Mouse (Mus musculus) cerebellum, postnatal 25 days (tissue): ENCODE data around the gene Zfp750.
A peak's percentile ranks its signal among the peaks of the same experiment; 100 is the strongest.

ENCODE experiments used
- DNase-seq, 2 experiments: peaks; one replicate each; pipeline ENCODE4 v3.0.0; 2021; ENCODE audit warnings: mixed read lengths in 2 of 2

Zfp750 gene

GRCm38 (mm10) chr11:121536528-121536927 lies 17.4 kb upstream of the Zfp750 start:
- DNase-seq = peak in 1 of 2 experiments; percentile 27

DNA sequence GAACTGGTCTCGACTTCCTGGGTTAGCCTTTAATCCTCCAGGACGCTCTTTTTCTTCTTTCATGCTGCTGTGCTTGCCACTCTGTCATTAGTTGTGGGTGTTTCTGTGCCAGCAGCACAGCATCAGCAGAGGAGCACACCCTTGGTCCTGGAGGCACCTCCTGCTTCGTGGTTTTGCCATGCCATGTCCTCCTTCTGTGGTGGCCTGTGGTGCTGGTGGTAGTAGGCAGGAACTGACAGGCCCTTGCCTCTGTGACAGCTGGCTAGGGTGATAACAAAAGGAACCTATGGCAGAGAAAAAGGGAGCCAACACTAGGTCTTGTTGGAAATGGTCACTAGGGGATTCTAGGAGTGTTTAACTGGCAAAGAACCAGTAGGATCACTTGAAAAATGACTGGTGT lies 10.6 kb upstream of the Zfp750 start:
- no peak for DNase-seq

GRCm38 (mm10) chr11:121524191-121524590 lies 5.1 kb upstream of the Zfp750 start:
- peak in 1 of 2 experiments; percentile 23 for DNase-seq

DNA sequence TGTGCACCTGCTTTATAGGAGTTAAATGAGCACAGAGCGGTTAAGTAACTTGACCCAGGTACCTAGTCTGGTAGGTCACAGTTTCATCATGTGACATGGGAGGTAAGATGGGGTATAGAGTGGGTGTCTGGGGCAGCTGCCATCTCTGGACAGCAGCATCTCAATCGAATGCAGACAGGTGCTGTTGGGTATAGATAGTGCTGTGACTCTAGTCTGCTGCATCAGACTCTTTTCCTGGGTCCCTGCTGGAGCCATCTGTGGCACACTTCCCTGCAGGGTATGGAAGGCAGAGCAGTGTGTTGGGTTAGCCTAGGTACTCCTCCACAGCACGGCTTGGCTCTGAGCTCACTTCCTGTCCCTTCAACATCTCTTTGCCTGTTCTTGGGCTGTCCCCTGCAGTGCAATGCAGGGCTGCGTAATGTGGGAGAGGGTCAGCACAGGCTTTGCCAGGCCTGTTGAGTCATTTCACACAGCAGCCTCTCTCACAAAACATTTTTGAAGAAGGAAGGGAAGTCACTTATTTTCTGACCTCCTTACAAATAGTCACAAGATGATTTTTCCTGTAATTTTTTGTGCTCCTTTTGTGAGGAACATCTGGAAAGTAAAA lies 3.1 kb upstream of the Zfp750 start:
- no peak for DNase-seq

- no peak for DNase-seq
These were observed 1.6 kb upstream of the Zfp750 start for GRCm38 (mm10) chr11:121520761-121521160.

DNA sequence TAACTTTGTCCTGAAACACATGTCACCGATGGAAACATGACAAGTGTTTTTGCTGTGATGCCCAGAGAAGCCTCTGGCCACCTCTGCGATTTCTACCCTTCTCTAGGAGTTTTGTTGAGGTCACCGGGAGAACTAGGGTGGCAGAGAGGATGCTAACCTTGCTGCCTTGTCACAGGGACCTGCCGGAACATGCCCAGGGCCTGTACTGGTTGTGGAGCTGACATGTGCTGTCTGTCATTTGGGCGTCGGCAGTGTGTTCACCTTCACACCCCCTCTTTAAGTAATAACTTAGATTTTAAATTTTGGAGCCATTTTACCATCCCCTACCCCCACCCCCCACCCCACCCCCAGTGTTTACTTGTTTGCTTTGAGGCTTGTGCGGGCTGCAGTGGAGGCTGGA lies 570 bp upstream of the Zfp750 start:
- no peak for DNase-seq

DNA sequence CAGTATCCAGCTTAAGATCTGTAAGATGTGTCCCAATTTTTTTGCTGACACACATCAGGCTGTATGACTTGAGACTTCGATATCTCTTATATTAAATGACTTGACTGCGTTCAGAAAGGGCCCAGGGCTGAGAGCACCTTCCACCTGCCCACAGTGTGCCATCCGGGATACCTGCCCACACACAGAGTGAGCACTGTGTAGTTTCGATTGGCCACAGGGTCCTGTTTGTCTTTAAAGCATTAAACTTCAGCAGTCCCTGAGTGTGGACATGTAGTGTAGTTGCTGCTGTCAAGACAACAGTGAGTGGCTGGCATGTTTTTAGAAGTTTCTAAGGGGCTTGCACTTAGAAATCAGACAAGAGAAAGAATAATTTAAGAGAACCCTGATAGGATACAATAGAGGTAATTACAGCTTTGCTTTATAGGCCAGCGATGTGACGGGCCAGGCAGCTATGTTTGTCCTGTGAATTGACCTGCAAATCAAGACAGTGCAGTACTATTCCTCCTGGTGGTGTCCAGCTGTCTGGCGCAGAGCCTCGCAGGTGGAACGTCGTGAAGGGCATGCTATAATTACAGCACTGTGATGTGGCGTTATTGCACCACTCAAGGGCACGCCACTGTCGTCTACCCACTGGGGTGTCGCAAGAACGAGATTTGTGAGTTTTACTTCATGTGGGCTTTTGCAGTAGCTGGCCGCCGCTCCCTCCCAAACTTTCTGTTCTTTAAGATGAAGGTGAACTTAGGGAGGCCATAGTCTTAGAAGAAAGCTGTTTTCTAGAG lies 1.3 kb downstream of the Zfp750 start:
- DNase-seq = no peak

DNA sequence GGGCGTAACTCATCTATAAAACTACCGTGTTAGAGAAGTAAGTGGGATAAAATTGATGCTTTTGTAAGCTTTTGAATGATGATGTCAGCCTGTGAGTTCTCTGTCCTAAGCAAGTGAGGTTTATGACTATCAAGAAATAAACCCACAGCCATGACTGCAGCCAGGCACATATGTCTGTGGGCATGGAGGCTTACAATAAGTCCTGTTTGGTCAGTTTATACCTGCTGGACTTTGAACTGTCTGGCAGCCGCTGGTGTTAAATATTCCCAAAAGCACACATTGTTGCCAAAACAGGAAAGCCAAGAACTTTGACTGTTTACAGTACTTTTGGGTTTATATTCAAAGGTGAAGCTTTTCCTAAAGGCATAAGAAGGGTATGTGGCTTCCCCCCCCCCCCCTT lies 2.2 kb downstream of the Zfp750 start:
- DNase-seq = no peak

DNA sequence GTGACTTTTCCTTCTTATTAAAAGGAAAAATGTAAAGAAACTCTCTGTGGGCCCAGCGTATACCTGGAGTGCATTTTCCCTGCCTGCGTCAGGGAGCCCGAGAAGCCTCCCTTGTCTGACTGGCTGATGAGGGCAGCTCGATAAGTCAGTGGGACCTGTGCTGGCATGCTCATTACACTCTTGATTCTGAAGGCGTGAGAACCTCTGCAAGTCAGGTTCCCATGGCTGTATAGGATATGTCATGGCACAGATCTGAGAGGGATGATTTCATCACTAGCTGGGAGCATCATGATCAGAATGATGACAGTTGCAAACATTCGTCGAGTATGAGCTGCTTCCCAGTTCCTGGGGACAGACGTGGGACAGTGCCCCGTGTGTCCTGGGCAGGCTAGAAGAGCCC lies 3.1 kb downstream of the Zfp750 start:
- DNase-seq = no peak

DNA sequence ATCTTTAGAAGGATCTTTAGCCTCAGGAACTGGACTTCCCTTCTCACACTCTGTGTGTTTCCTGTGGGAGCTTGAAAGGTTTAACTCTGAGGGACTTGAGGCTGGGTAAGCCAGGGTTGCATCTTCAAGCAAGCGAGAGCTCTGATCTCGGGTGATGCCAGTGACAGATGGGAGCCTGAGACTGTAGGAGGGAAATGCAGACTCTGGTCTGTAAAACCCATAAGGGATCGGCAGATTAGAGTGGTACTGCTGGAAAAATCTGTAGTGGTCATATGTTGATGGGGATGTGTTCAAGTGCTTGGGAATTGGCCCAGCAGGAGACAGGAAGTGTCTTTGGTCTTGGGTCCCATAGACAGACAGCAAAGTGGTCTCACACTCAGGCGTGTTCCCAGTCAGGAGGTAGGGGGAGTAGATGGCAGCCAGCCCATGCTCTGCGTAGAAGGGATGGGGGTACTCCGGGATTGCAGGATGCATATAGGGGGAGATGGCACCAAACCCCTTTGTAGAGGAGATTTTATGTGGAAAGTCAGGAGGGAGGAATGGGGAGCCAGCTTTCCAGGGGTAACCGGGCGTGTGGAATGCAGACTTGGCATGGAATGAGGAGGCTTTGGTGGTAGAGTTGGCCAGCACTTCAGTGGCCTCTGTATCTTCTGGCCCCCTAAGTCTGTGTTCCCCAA lies 6.1 kb downstream of the Zfp750 start:
- DNase-seq = peak; percentile 43 to 57

- no peak for DNase-seq
These were observed 8.5 kb downstream of the Zfp750 start for GRCm38 (mm10) chr11:121510512-121511246.

GRCm38 (mm10) chr11:121508478-121508877 lies 10.7 kb downstream of the Zfp750 start:
- no peak for DNase-seq

DNA sequence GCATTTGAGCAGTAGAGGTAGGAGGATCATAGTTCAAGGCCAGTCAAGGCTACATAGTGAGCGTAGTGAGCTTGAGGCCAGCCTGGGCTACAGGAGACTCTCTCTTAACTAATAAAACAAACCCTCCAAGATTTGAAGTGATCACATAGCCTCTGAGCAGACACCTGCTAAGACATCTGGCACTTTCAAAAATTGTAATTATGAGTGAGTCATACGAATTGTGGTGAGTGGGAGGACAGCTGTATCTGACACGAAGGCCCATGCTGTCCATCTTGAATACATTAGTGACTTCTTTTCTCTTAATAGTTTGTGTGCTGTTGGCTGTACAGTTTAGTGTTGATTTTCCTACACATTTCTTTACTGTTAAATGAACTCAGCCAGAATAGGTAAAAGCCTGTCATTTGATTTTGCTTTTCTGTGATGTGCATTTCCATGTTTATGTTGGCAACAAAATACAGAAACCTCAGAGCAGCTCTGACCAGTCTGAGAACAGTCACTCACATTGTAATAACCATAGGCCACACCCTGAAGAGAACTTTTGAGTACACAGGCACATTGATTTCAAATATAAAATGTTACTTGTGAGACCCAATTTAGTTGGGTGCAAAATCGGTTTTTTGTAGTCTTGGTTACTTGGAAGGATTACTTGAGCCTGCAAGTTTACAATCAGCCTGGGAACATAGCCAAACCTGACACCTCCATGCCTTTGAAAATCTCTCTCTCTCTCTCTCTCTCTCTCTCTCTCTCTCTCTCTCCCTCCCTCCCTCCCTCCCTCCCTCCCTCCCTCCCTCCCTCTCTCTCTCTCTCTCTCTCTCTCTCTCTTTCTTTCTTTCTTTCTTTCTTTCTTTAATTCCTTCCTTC lies 16.9 kb downstream of the Zfp750 start:
- no peak for DNase-seq

DNA sequence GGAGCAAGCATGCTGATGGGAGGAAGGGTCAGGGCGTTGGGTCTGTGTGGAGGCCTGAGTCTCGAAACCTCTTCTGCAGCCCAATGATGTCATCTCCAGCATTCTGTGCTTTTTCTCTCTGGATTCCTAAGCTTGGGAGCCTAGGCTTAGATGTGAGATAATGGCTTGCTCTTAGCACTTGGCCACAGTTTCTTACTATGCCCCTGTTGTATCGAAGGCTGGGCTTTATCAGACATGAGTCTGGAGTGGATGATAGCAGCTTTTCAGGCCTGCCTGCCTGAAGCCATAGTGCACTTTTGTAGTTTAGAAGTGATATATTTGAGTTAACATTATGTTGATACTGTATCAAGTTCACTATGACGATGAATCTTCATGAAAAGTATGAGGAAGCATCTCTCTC lies 17.6 kb downstream of the Zfp750 start:
- DNase-seq = no peak

DNA sequence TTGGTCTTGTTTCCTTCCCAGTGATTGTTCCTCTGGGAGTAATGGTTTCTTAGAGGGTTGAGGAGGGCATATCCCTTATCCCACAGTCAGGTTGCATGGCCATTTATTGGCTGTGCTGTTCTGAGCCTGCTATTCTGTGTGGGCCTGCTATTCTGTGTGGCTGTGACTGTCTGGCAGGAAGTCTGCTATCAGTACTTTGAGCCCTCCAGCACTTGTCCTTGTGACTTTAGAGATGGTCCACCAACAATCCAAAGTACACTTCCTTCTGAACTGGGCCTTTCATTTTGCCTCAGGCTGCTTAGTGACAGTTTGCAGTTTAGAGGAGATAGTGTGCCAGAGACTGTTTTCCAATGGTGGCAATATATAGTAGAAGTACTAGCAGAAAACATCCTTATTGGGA lies 18.5 kb downstream of the Zfp750 start:
- DNase-seq = no peak

DNA sequence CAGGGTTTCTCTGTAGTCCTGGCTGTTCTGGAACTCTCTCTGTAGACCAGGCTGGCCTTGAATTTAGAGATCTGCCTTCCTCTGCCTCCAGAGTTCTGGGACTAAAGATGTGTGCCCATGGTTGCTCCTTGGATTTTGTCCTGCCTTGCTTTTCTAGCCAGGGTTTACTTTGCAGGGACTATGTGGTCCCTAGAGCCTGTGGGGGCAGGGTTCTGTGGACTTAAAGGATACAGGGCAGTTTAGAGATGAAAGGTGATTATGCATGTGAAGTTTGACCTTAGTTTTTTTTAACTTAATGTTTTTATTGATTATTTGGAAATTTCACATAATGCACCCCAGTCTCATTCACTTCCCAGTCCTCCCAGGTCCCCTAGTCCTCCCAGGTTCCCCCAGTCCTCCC lies 28.5 kb downstream of the Zfp750 start:
- DNase-seq = no peak

DNA sequence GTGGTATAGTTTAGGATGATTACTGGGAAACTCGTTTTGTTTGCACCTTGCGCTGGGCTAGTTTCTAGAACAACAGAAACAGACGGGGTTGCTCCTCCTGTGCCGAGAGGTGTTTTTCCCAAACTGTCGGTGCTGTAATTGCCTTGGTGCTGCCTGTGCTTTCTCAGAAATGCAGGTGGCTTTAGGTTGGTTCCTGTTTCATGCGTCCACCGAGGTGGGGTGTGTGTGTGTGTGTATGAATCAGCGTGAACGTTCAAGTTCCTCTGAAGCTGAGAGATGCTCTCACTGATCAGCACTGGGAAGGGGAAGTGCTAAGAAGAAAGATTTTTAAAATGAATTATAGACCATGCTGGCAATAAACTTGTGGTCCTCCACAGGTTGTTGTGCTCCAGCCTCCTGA lies 33.3 kb downstream of the Zfp750 start:
- no peak for DNase-seq

GRCm38 (mm10) chr11:121481129-121481528 lies 38.0 kb downstream of the Zfp750 start:
- no peak for DNase-seq

GRCm38 (mm10) chr11:121479476-121480203 lies 39.5 kb downstream of the Zfp750 start:
- DNase-seq = no peak

GRCm38 (mm10) chr11:121475699-121476415 lies 43.3 kb downstream of the Zfp750 start:
- peak; percentile 80 to 87 for DNase-seq

- no peak for DNase-seq
These were observed 44.3 kb downstream of the Zfp750 start for GRCm38 (mm10) chr11:121474831-121475230.
